Mouse (Mus musculus) layer of hippocampus, postnatal 14 days (tissue): ENCODE measurements at regions not wholly inside any gene's neighbourhood (a gene's known extent, or its start where the extent isn't known, plus 50 kb on each side); places are given as distances from the start of the nearest gene placed in this dataset.
A peak's percentile ranks its signal among the peaks of the same experiment; 100 is the strongest.

ENCODE experiments used
- DNase-seq, 2 experiments: peaks; one replicate each; pipeline ENCODE4 v3.0.0; 2021 to 2022; ENCODE audit warnings: low spot score in 2 of 2, mixed read lengths in 1 of 2

GRCm38 (mm10) chr8:42156588-42156987 is 739.7 kb upstream of the Frg1 start:
- DNase-seq: no peak

GRCm38 (mm10) chr8:42144685-42145084 is 727.8 kb upstream of the Frg1 start:
- DNase-seq: no peak

- DNase-seq: no peak
Measured at GRCm38 (mm10) chr8:42144220-42144619, 727.3 kb upstream of the Frg1 start.

GRCm38 (mm10) chr8:42107582-42107981 is 690.7 kb upstream of the Frg1 start:
- no peak for DNase-seq

- peak in 1 of 2 experiments; percentile 5 for DNase-seq
Measured at GRCm38 (mm10) chr8:42069314-42069713, 652.4 kb upstream of the Frg1 start.

GRCm38 (mm10) chr8:42043526-42043925 is 626.7 kb upstream of the Frg1 start:
- DNase-seq: peak in 1 of 2 experiments; percentile 7

GRCm38 (mm10) chr8:42039245-42039644 is 622.4 kb upstream of the Frg1 start:
- DNase-seq: no peak

GRCm38 (mm10) chr8:42026934-42027333 is 610.1 kb upstream of the Frg1 start:
- no peak for DNase-seq

- DNase-seq: no peak
Measured at GRCm38 (mm10) chr8:42017786-42018185, 600.9 kb upstream of the Frg1 start.

GRCm38 (mm10) chr8:42003170-42003569 is 586.3 kb upstream of the Frg1 start:
- DNase-seq: no peak

- peak; percentile 26 to 59 for DNase-seq
Measured at GRCm38 (mm10) chr8:41989040-41989501, 572.2 kb upstream of the Frg1 start.

GRCm38 (mm10) chr8:41988216-41988615 is 571.3 kb upstream of the Frg1 start:
- no peak for DNase-seq

GRCm38 (mm10) chr8:41987417-41987816 is 570.5 kb upstream of the Frg1 start:
- no peak for DNase-seq

- DNase-seq: peak in 1 of 2 experiments; percentile 8
Measured at GRCm38 (mm10) chr8:41972416-41972815, 555.5 kb upstream of the Frg1 start.

GRCm38 (mm10) chr8:41970536-41970935 is 553.7 kb upstream of the Frg1 start:
- no peak for DNase-seq

GRCm38 (mm10) chr8:41969408-41969807 is 552.5 kb upstream of the Frg1 start:
- no peak for DNase-seq

- no peak for DNase-seq
Measured at GRCm38 (mm10) chr8:41964088-41964487, 547.2 kb upstream of the Frg1 start.

GRCm38 (mm10) chr8:41956878-41957277 is 540.0 kb upstream of the Frg1 start:
- DNase-seq: no peak

GRCm38 (mm10) chr8:41950736-41951135 is 533.9 kb upstream of the Frg1 start:
- DNase-seq: peak; percentile 6 to 39

GRCm38 (mm10) chr8:41939298-41939697 is 522.4 kb upstream of the Frg1 start:
- DNase-seq: no peak

- no peak for DNase-seq
Measured at GRCm38 (mm10) chr8:41921106-41921505, 504.2 kb upstream of the Frg1 start.

GRCm38 (mm10) chr8:41920536-41920935 is 503.7 kb upstream of the Frg1 start:
- DNase-seq: no peak

GRCm38 (mm10) chr8:41878029-41878748 is 461.3 kb upstream of the Frg1 start:
- no peak for DNase-seq
